Mouse (Mus musculus): ENCODE results near the gene Srsy. TPM values are rescaled to one million over a fixed set of nuclear protein-coding genes. Genes with fewer than 3 reads are reported as not detected.

Gene Srsy
- not detected for polyA plus RNA-seq (2014; fragmentation: Illumina TruSeq; extraction: RNeasy Lipid Tissue Mini Kit (QIAGEN cat#74804); ENCODE audit: low replicate concordance)

GRCm38 (mm10) chrY:17937230-17937629, at the start of gene Srsy:
Gene Srsy, minus strand, starts transcription at chrY:17937330.

Other genes starting within 250 kb of the Srsy start
- not detected for gene Gm21904, start 91.1 kb downstream of the Srsy start, polyA plus RNA-seq (2014; fragmentation: Illumina TruSeq; extraction: RNeasy Lipid Tissue Mini Kit (QIAGEN cat#74804); ENCODE audit: low replicate concordance)
- gene Gm20772, start 62.6 kb downstream of the Srsy start, polyA plus RNA-seq (2014; fragmentation: Illumina TruSeq; extraction: RNeasy Lipid Tissue Mini Kit (QIAGEN cat#74804); ENCODE audit: low replicate concordance): not detected
- gene Gm20831, start 62.6 kb downstream of the Srsy start, polyA plus RNA-seq (2014; fragmentation: Illumina TruSeq; extraction: RNeasy Lipid Tissue Mini Kit (QIAGEN cat#74804); ENCODE audit: low replicate concordance): not detected
- gene Gm21764, start 124.5 kb upstream of the Srsy start, polyA plus RNA-seq (2014; fragmentation: Illumina TruSeq; extraction: RNeasy Lipid Tissue Mini Kit (QIAGEN cat#74804); ENCODE audit: low replicate concordance): not detected
- not detected for gene Ssty1, start 151.8 kb upstream of the Srsy start, polyA plus RNA-seq (2014; fragmentation: Illumina TruSeq; extraction: RNeasy Lipid Tissue Mini Kit (QIAGEN cat#74804); ENCODE audit: low replicate concordance)

All from small intestine, adult 10 weeks (tissue).